Mouse (Mus musculus) spleen, adult 18-20 months (tissue): Measurements from ENCODE around the gene Kcnc1.

ENCODE experiments used
- DNase-seq, 2 experiments: peaks; one replicate each; pipeline ENCODE4 v3.0.0; 2022; ENCODE audit warnings: mixed read lengths in 2 of 2

The Kcnc1 gene

GRCm38 (mm10) chr7:46396231-46396927, at the start of gene Kcnc1:
TSS of gene Kcnc1 (plus strand) at chr7:46396497.
- DNase-seq: peak; percentile 57 to 75

- no peak for DNase-seq
Measured at GRCm38 (mm10) chr7:46347692-46348091, 48.6 kb upstream of the Kcnc1 start.

GRCm38 (mm10) chr7:46348813-46349212, 47.5 kb upstream of the Kcnc1 start:
- DNase-seq: no peak

- DNase-seq: no peak
Measured at GRCm38 (mm10) chr7:46350119-46350702, 46.1 kb upstream of the Kcnc1 start.

GRCm38 (mm10) chr7:46352748-46353147, 43.5 kb upstream of the Kcnc1 start:
- no peak for DNase-seq

- no peak for DNase-seq
Measured at GRCm38 (mm10) chr7:46353216-46353615, 43.1 kb upstream of the Kcnc1 start.

- no peak for DNase-seq
Measured at GRCm38 (mm10) chr7:46353875-46354274, 42.4 kb upstream of the Kcnc1 start.

GRCm38 (mm10) chr7:46361776-46362175, 34.5 kb upstream of the Kcnc1 start:
- DNase-seq: no peak

- DNase-seq: no peak
Measured at GRCm38 (mm10) chr7:46364154-46364553, 32.1 kb upstream of the Kcnc1 start.

- DNase-seq: no peak
Measured at GRCm38 (mm10) chr7:46365810-46366209, 30.5 kb upstream of the Kcnc1 start.

- no peak for DNase-seq
Measured at GRCm38 (mm10) chr7:46371104-46371503, 25.2 kb upstream of the Kcnc1 start.

GRCm38 (mm10) chr7:46376172-46377007, 19.9 kb upstream of the Kcnc1 start, which contains the start of gene Myod1:
TSS of gene Myod1 (plus strand) at chr7:46376474.
- DNase-seq: no peak

GRCm38 (mm10) chr7:46377008-46377346, 19.3 kb upstream of the Kcnc1 start:
- DNase-seq: no peak

- peak in 1 of 2 experiments; percentile 58 for DNase-seq
Measured at GRCm38 (mm10) chr7:46378123-46378522, 18.2 kb upstream of the Kcnc1 start.

GRCm38 (mm10) chr7:46378983-46379382, 17.3 kb upstream of the Kcnc1 start:
- peak; percentile 29 to 63 for DNase-seq

- no peak for DNase-seq
Measured at GRCm38 (mm10) chr7:46380625-46381024, 15.7 kb upstream of the Kcnc1 start.

- DNase-seq: no peak
Measured at GRCm38 (mm10) chr7:46387430-46387829, 8.9 kb upstream of the Kcnc1 start.

- peak in 1 of 2 experiments; percentile 29 for DNase-seq
Measured at GRCm38 (mm10) chr7:46389456-46390085, 6.7 kb upstream of the Kcnc1 start.

GRCm38 (mm10) chr7:46390226-46390625, 6.1 kb upstream of the Kcnc1 start:
- no peak for DNase-seq

- peak in 1 of 2 experiments; percentile 24 for DNase-seq
Measured at GRCm38 (mm10) chr7:46391701-46392100, 4.6 kb upstream of the Kcnc1 start.

GRCm38 (mm10) chr7:46393116-46393515, 3.2 kb upstream of the Kcnc1 start:
- peak; percentile 67 to 80 for DNase-seq

- DNase-seq: no peak
Measured at GRCm38 (mm10) chr7:46393718-46394511, 2.4 kb upstream of the Kcnc1 start.
